In the genomic region with DNA sequence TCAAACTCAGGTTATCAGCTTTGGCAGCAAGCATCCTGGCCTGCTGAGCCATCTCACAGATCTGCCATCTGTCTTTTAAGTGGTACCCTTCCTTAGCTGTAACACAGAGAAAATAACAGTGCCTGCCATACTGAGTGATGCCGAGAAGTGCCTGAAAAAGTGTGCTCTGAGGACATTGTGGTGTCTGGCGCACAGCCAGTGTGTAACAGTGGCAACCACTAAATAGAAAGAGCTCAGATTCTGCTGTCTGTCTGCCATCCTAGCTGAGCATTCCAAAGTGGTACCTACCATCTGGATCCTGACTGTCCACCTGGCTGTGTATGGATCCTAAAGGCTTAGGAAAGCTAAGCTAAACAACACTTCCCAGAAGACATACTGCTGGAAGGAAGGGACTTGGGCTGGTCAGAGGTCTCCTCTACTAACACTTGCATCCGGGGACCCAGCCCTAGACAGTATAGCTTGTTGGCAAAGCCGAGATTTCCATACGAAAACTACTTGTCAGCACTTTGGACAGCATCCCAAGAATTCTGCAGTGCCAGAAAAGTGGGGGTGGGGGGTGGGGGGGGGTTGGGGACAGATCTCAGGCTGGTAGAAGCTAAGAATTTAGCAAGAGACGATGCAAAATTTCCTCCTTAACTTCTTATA, we compare ENCODE assay signal across 16 mouse cellular contexts. TPM values are rescaled to one million over a fixed set of nuclear protein-coding genes. Genes with fewer than 3 reads are reported as not detected.
DNase-seq lines count a peak whose midpoint lies in the region; ATAC-seq and TF ChIP-seq lines count a peak whose summit lies in the region.
"Had no signal": no experiment of that assay in that cellular context is flagged by ENCODE, and none has a peak within 500 bp of the region (broad histone marks: within the 10 kb centered on the region; RNA-seq: fewer than 3 reads in every experiment).

No protein-coding gene starts in this region.

- no peak overlapping the region for H3K4me2 ChIP-seq in forebrain, embryonic 16.5 days (ENCODE audit: low read length)
- H3K4me2 ChIP-seq in neural tube, embryonic 15.5 days = no peak overlapping the region
- H3K4me2 ChIP-seq: embryonic facial prominence, embryonic 15.5 days; intestine, embryonic 15.5 days had no signal

- peak; percentile 83 for ATAC-seq in forebrain, embryonic 16.5 days
- ATAC-seq in neural tube, embryonic 15.5 days (ENCODE audit: low FRiP score) = no peak
- ATAC-seq: intestine, embryonic 15.5 days had no signal

- H3K4me3 ChIP-seq in ES-E14 (ENCODE audit: insufficient read depth in 1 of 2, low read depth in 1 of 2, low read length in 2 of 2, poor library complexity in 1 of 2, severe bottlenecking in 1 of 2) = no peak overlapping the region
- H3K4me3 ChIP-seq in forebrain, embryonic 16.5 days (replicated peaks; ENCODE audit: low read length) = no peak overlapping the region
- no peak overlapping the region for H3K4me3 ChIP-seq in neural tube, embryonic 15.5 days (replicated peaks)
- H3K4me3 ChIP-seq: embryonic facial prominence, embryonic 15.5 days; intestine, embryonic 15.5 days; limb, embryonic 10.5 days; megakaryocyte, embryonic 14.5 days had no signal

- no peaks in the 10 kb centered on the region for H3K27me3 ChIP-seq in forebrain, embryonic 16.5 days (replicated peaks; ENCODE audit: control insufficient read depth, insufficient read depth, low read length)
- H3K27me3 ChIP-seq in neural tube, embryonic 15.5 days (replicated peaks) = no peaks in the 10 kb centered on the region
- H3K27me3 ChIP-seq: embryonic facial prominence, embryonic 15.5 days; intestine, embryonic 15.5 days had no signal

- H3K4me1 ChIP-seq in ES-E14 (ENCODE audit: control insufficient read depth in 2 of 2, insufficient read depth in 2 of 2, low read length in 2 of 2, poor library complexity in 1 of 2) = peaks cover 0 to 7% of the 10 kb centered on the region in 2 experiments; a peak in 1 of 4 replicates
- H3K4me1 ChIP-seq in forebrain, embryonic 16.5 days (replicated peaks; ENCODE audit: control insufficient read depth, insufficient read depth, low read length) = peaks cover 10% of the 10 kb centered on the region
- H3K4me1 ChIP-seq in neural tube, embryonic 15.5 days = 0 out of 2 replicates have a peak, but pooled peaks cover 6% of the 10 kb centered on the region
- H3K4me1 ChIP-seq: megakaryocyte, embryonic 14.5 days had no signal

- 39% methylated on average over 6 of the region's 6 CpGs for WGBS in forebrain, embryonic 16.5 days
- WGBS in neural tube, embryonic 15.5 days = 72% methylated on average over 6 of the region's 6 CpGs

- in situ Hi-C loops in ES-E14 (cut with MboI; ENCODE audit: low sequenced_read_pairs in 2 of 2, unreplicated experiment in 2 of 2) = no loop called here

- H3K27ac ChIP-seq in ES-E14 (ENCODE audit: insufficient read depth, low read depth, low read length, poor library complexity, severe bottlenecking) = 0 out of 2 replicates have a peak overlapping the region, but pooled peaks have one; percentile 50
- peak overlapping the region; percentile 63 for H3K27ac ChIP-seq in forebrain, embryonic 16.5 days (ENCODE audit: low read length)
- no peak overlapping the region for H3K27ac ChIP-seq in neural tube, embryonic 15.5 days (replicated peaks)
- H3K27ac ChIP-seq: embryonic facial prominence, embryonic 15.5 days; intestine, embryonic 15.5 days; limb, embryonic 10.5 days; liver, embryonic 14.5 days; stomach, postnatal 0 days had no signal

- no peaks in the 10 kb centered on the region for H3K36me3 ChIP-seq in ES-E14 (ENCODE audit: control insufficient read depth, insufficient read depth, low read length, poor library complexity, severe bottlenecking)
- H3K36me3 ChIP-seq in forebrain, embryonic 16.5 days (ENCODE audit: control insufficient read depth, insufficient read depth) = no peaks in the 10 kb centered on the region
- no peaks in the 10 kb centered on the region for H3K36me3 ChIP-seq in neural tube, embryonic 15.5 days
- H3K36me3 ChIP-seq: embryonic facial prominence, embryonic 15.5 days; intestine, embryonic 15.5 days; limb, embryonic 10.5 days had no signal

- H3K9me3 ChIP-seq in ES-E14 (ENCODE audit: control insufficient read depth, insufficient read depth, low read depth, low read length) = no peaks in the 10 kb centered on the region
- H3K9me3 ChIP-seq in forebrain, embryonic 16.5 days (ENCODE audit: control insufficient read depth, low read length) = no peaks in the 10 kb centered on the region
- H3K9me3 ChIP-seq in neural tube, embryonic 15.5 days (replicated peaks) = no peaks in the 10 kb centered on the region
- H3K9me3 ChIP-seq: embryonic facial prominence, embryonic 15.5 days; intestine, embryonic 15.5 days; limb, embryonic 10.5 days had no signal

- no peak overlapping the region for H3K9ac ChIP-seq in ES-E14 (ENCODE audit: insufficient read depth, low read depth, low read length, poor library complexity, severe bottlenecking)
- H3K9ac ChIP-seq in forebrain, embryonic 16.5 days (replicated peaks; ENCODE audit: low read depth, low read length) = no peak overlapping the region
- H3K9ac ChIP-seq in neural tube, embryonic 15.5 days (replicated peaks) = no peak overlapping the region
- H3K9ac ChIP-seq: embryonic facial prominence, embryonic 15.5 days; intestine, embryonic 15.5 days; liver, embryonic 14.5 days had no signal

- peak; percentile 27 for DNase-seq in layer of hippocampus, adult 11-12 months (ENCODE audit: low spot score)
- DNase-seq in layer of hippocampus, postnatal 25 days (ENCODE audit: extremely low spot score in 1 of 2, low spot score in 1 of 2) = no peak
- no peak for DNase-seq in ES-E14 (ENCODE audit: low read depth, low spot score)
- DNase-seq in brain, adult 2 months (ENCODE audit: low read depth, low spot score) = peak; percentile 82
- no peak for DNase-seq in ovary, postnatal 14 days (ENCODE audit: low spot score)
- DNase-seq: adrenal gland, postnatal 25 days; kidney, postnatal 25 days; thymus, postnatal 4 days had no signal

TF ChIP-seq in ES-E14, 5 proteins besides CTCF, POLR2A, EP300 and RAD21:
- TF ChIP-seq MAFK (IDR thresholded peaks at IDR 0.05; ENCODE audit: insufficient read depth, low read depth, low read length) (0 out of 2 replicates have a peak, but pooled peaks have one; percentile 45), CHD2 (IDR thresholded peaks at IDR 0.05; ENCODE audit: low read depth, low read length) (no peak)

RNA-seq across cellular contexts. Expression of a gene that starts 58.5 kb away (rescaled TPM):
- 10 to 100 TPM; 29.5 to 36.4 TPM for total RNA-seq in layer of hippocampus, postnatal 25 days (2021)
- 36.2 and 41.5 TPM in 2 replicates for total RNA-seq in ES-E14 (2012; rRNA removed)
- 63.8 and 72.7 TPM in 2 replicates for polyA plus RNA-seq in forebrain, embryonic 16.5 days (2015; fragmentation: Nextera tagmentation; extraction: Ambion mirVana)
- polyA plus RNA-seq in neural tube, embryonic 15.5 days (2015; fragmentation: Nextera tagmentation; extraction: Ambion mirVana) = 52.2 and 57.6 TPM in 2 replicates

RNA-seq across cellular contexts. Expression of a gene that starts 58.6 kb away (rescaled TPM):
- total RNA-seq in layer of hippocampus, postnatal 25 days (2021) = 10 to 100 TPM; 33.2 to 35.8 TPM
- total RNA-seq in ES-E14 (2012; rRNA removed) = 34.0 and 37.7 TPM in 2 replicates
- polyA plus RNA-seq in forebrain, embryonic 16.5 days (2015; fragmentation: Nextera tagmentation; extraction: Ambion mirVana) = 111 TPM in 2 replicates
- 74.2 and 80.5 TPM in 2 replicates for polyA plus RNA-seq in neural tube, embryonic 15.5 days (2015; fragmentation: Nextera tagmentation; extraction: Ambion mirVana)

Comparison
In these comparisons a context has a peak if more than half of its experiments do, and no peak if none do; other contexts are left out.
1. DNase-seq: peak in layer of hippocampus, adult 11-12 months (single experiment) and brain, adult 2 months (single experiment); none in layer of hippocampus, postnatal 25 days (0 of 2), ES-E14 (single experiment) and ovary, postnatal 14 days (single experiment).